Mouse (Mus musculus): ENCODE measurements around the gene Dupd1. TPM values are rescaled to one million over a fixed set of nuclear protein-coding genes. Genes with fewer than 3 reads are reported as not detected.
A peak's percentile ranks its signal among the peaks of the same experiment; 100 is the strongest.

The Dupd1 gene
- polyA plus RNA-seq, 1 experiment from 2014 or later = not detected

DNA sequence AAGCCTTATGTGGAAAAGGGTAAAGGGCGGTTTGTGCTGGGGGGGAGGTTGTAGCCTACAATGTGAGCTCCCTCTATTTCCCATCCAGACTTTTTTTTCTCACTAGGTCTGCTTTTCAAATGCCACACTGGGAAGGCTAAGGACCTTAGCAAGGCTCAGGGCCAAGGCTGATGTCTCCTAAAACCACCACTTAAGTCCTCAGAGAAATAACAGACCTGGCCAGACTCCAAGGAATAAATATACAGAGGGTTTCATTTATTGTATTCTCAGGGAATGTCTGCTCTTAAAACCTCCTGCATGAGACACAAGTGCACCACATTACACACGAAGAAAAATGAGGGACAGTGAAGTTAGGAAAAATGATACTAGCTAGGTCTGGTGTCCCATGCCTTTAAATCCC is 3.1 kb downstream of the Dupd1 start:
- no peak overlapping the region for H3K4me3 ChIP-seq
- no peaks in the 10 kb centered on the region for H3K36me3 ChIP-seq
- no peak for DNase-seq (ENCODE audit: low spot score)
- WGBS = 94% methylated on average over 2 of the region's 2 CpGs
- H3K27ac ChIP-seq (replicated peaks) = no peak overlapping the region
- no peaks in the 10 kb centered on the region for H3K27me3 ChIP-seq (ENCODE audit: low read depth, poor library complexity, severe bottlenecking)
- no peaks in the 10 kb centered on the region for H3K9me3 ChIP-seq (replicated peaks)
- H3K4me1 ChIP-seq = peaks cover 19% of the 10 kb centered on the region

GRCm38 (mm10) chr14:21709545-21709944 is 4.8 kb downstream of the Dupd1 start:
- WGBS = 49% methylated on average over 2 of the region's 2 CpGs
- H3K27ac ChIP-seq (replicated peaks) = 0 out of 2 replicates have a peak overlapping the region, but pooled peaks have one; percentile 3
- H3K4me1 ChIP-seq = peaks cover 19% of the 10 kb centered on the region
- no peaks in the 10 kb centered on the region for H3K9me3 ChIP-seq (replicated peaks)
- H3K36me3 ChIP-seq = no peaks in the 10 kb centered on the region
- no peak overlapping the region for H3K4me3 ChIP-seq
- no peaks in the 10 kb centered on the region for H3K27me3 ChIP-seq (ENCODE audit: low read depth, poor library complexity, severe bottlenecking)
- DNase-seq (ENCODE audit: low spot score) = no peak

GRCm38 (mm10) chr14:21706759-21707571 is 7.4 kb downstream of the Dupd1 start:
- no peaks in the 10 kb centered on the region for H3K9me3 ChIP-seq (replicated peaks)
- no peaks in the 10 kb centered on the region for H3K36me3 ChIP-seq
- 65% methylated on average over 12 of the region's 12 CpGs for WGBS
- DNase-seq (ENCODE audit: low spot score) = no peak
- peak overlapping the region; percentile 68; the same call in 1 of the 2 replicates for H3K27ac ChIP-seq (replicated peaks)
- H3K4me1 ChIP-seq = peaks cover 19% of the 10 kb centered on the region
- no peaks in the 10 kb centered on the region for H3K27me3 ChIP-seq (ENCODE audit: low read depth, poor library complexity, severe bottlenecking)
- H3K4me3 ChIP-seq = no peak overlapping the region

- DNase-seq (ENCODE audit: low spot score) = no peak
- H3K27me3 ChIP-seq (ENCODE audit: low read depth, poor library complexity, severe bottlenecking) = no peaks in the 10 kb centered on the region
- WGBS = 97% methylated on average over 2 of the region's 2 CpGs
These were observed 8.9 kb downstream of the Dupd1 start for GRCm38 (mm10) chr14:21705462-21705861.

DNA sequence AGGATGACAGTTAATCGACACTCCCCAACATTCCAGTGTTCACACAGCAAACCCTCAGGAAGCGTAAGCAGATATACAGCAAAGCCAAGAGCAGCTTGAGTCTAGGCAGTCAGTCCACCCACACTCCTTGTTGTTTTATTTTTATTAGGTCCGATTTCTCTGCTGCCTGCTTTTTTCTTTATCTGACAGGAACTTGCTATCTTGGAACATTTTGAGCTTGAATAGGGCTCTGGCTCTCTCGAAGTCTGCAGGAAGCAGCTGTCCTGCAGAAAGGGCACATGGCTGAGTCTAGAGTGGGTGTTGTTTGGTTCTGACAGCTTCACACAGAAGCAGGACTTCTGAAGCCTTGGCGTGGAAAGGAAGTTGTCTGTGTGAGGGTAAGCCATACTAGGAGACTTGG is 11.1 kb downstream of the Dupd1 start:
- Histone ChIP-seq H3K27me3 (ENCODE audit: low read depth, poor library complexity, severe bottlenecking) (no peaks in the 10 kb centered on the region), H3K36me3 (no peaks in the 10 kb centered on the region), H3K27ac (replicated peaks) (no peak overlapping the region), H3K9me3 (replicated peaks) (no peaks in the 10 kb centered on the region), H3K4me3 (no peak overlapping the region), H3K4me1 (peaks cover 14% of the 10 kb centered on the region)
- no peak for DNase-seq (ENCODE audit: low spot score)
- WGBS = 80% methylated on average over 5 of the region's 5 CpGs

More at GRCm38 (mm10) chr14:21705462-21705861, 8.9 kb downstream of the Dupd1 start:
- peaks cover 19% of the 10 kb centered on the region for H3K4me1 ChIP-seq
- H3K9me3 ChIP-seq (replicated peaks) = no peaks in the 10 kb centered on the region
- no peak overlapping the region for H3K4me3 ChIP-seq
- H3K27ac ChIP-seq (replicated peaks) = no peak overlapping the region
- no peaks in the 10 kb centered on the region for H3K36me3 ChIP-seq

DNA sequence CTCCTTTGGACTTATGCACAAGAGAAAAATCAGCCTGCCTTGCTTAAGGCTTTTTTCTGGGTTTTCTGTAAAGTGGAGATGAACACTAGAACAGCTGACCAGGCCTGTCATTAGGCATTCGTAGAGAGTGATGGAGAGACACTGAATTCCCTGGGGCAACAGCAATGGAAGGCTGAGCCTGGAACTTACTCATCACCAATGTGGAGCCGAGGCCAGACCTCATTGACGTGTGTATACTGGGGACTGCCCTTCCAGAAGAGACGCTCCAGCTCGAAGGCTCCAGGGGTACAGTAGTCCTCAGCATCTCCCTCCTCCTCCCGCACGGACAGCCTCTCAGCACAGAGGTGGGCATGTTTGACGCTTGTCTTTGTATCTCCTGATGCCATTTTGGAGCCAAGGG is 11.7 kb downstream of the Dupd1 start:
- Histone ChIP-seq H3K4me3 (no peak overlapping the region), H3K4me1 (peaks cover 14% of the 10 kb centered on the region), H3K9me3 (replicated peaks) (no peaks in the 10 kb centered on the region), H3K36me3 (no peaks in the 10 kb centered on the region), H3K27me3 (ENCODE audit: low read depth, poor library complexity, severe bottlenecking) (no peaks in the 10 kb centered on the region), H3K27ac (replicated peaks) (no peak overlapping the region)
- no peak for DNase-seq (ENCODE audit: low spot score)
- WGBS = 93% methylated on average over 8 of the region's 8 CpGs

- H3K36me3 ChIP-seq = no peaks in the 10 kb centered on the region
- H3K9me3 ChIP-seq (replicated peaks) = peaks cover 9% of the 10 kb centered on the region
- no peak overlapping the region for H3K27ac ChIP-seq (replicated peaks)
- 0 out of 2 replicates have a peak, but pooled peaks cover 2% of the 10 kb centered on the region for H3K4me1 ChIP-seq
- H3K27me3 ChIP-seq (ENCODE audit: low read depth, poor library complexity, severe bottlenecking) = no peaks in the 10 kb centered on the region
- DNase-seq (ENCODE audit: low spot score) = no peak
- 87% methylated on average over 7 of the region's 7 CpGs for WGBS
- no peak overlapping the region for H3K4me3 ChIP-seq
These were observed 18.1 kb downstream of the Dupd1 start for GRCm38 (mm10) chr14:21696186-21696830.

DNA sequence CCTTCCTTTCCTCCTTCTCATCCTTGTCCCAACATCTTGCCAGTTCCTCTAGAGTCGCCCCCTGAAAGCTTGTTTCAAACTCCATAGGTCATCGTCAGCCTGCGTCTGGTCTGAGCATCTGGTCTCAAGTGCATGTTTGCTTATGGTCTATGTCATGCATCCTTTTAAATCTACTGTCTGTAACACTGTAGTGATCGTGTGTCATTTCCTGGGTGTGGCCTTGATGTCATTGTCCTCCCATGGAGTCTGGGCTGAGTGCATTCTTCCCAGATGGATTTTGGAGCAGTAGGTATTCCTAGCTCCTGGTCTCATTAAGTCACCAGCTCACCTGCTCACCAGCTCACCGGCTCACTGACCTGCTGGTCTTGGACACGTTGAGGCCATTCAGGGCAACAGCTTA is 19.4 kb downstream of the Dupd1 start:
- Histone ChIP-seq H3K9me3 (replicated peaks) (peaks cover 9% of the 10 kb centered on the region), H3K36me3 (no peaks in the 10 kb centered on the region), H3K4me3 (no peak overlapping the region), H3K27ac (replicated peaks) (no peak overlapping the region), H3K27me3 (ENCODE audit: low read depth, poor library complexity, severe bottlenecking) (no peaks in the 10 kb centered on the region), H3K4me1 (0 out of 2 replicates have a peak, but pooled peaks cover 2% of the 10 kb centered on the region)
- no peak for DNase-seq (ENCODE audit: low spot score)
- WGBS = 84% methylated on average over 6 of the region's 6 CpGs

DNA sequence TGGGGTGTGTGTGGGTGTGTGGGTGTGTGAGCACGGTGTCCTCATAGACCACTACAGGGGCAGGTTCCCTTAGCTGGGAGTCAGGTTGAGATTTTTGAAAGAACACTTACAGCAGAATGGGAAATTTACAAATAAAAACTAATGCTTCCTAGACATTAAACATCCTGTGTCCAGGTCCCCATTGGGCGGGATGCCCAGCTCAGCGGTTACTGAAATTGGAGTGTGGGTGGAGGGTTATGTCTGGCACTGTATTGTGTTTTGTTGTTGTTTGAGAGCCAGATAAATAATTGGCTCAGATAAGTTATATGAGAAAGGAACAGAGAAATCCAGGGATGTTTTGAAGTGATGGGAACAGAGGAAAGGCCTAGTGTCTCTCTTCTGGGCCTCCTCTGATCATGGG is 23.3 kb downstream of the Dupd1 start:
- Histone ChIP-seq H3K27ac (replicated peaks) (no peak overlapping the region), H3K4me1 (peaks cover 10% of the 10 kb centered on the region), H3K36me3 (no peaks in the 10 kb centered on the region), H3K4me3 (no peak overlapping the region), H3K9me3 (replicated peaks) (peaks cover 9% of the 10 kb centered on the region), H3K27me3 (ENCODE audit: low read depth, poor library complexity, severe bottlenecking) (peaks cover 26% of the 10 kb centered on the region)
- WGBS = 89% methylated on average over 3 of the region's 3 CpGs
- no peak for DNase-seq (ENCODE audit: low spot score)

DNA sequence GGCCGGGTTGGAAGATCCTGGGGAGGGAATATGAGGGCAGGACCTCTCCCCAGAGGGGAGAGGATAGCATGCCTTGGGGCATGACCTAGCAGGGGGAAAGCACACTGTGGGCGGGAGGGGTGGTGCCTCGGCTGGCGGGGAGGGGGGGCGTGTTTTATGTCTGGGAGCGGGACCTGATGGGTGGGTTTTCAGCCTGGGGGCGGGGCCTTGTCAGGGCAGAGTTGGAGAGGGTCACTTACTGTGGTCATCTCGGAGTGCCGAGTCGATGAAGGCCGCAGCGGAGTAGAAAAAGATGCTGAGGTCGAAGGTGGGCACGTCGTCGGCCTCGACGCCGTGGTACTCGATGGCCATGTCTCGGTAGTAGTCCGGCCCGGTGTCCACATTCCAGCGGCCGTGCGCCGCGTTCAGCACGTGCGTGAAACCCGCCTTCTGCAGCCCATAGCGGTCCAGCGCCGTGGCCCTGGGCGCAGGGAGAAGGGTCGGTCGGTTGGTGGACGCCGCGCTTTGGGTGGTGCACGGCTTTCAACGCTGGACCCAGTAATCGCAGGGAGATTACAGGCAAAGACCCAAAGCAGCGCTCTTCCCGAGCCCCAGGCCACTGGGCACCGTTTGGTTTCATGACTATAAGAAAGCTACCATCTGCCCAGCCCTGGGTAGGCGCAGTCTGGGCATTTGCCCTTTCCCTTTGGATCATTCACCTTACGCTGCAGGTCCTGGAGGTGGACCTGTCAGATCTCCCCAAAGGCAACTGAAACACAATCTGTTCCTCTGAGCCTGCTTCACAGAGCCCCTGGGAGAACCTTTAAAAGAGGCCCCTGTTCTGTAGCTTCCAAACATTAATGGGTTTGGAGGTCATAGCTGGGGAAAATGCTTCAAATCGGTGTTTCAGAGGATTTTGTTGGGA is 27.7 kb downstream of the Dupd1 start:
- peak; percentile 68 for DNase-seq (ENCODE audit: low spot score)
- H3K4me3 ChIP-seq = peak overlapping the region; percentile 47
- WGBS = 11% methylated on average over 49 of the region's 49 CpGs
- H3K27ac ChIP-seq (replicated peaks) = no peak overlapping the region; the same call in 1 of the 2 replicates
- peaks cover 43% of the 10 kb centered on the region for H3K4me1 ChIP-seq
- no peaks in the 10 kb centered on the region for H3K36me3 ChIP-seq
- H3K9me3 ChIP-seq (replicated peaks) = no peaks in the 10 kb centered on the region
- peaks cover 45% of the 10 kb centered on the region for H3K27me3 ChIP-seq (ENCODE audit: low read depth, poor library complexity, severe bottlenecking)

DNA sequence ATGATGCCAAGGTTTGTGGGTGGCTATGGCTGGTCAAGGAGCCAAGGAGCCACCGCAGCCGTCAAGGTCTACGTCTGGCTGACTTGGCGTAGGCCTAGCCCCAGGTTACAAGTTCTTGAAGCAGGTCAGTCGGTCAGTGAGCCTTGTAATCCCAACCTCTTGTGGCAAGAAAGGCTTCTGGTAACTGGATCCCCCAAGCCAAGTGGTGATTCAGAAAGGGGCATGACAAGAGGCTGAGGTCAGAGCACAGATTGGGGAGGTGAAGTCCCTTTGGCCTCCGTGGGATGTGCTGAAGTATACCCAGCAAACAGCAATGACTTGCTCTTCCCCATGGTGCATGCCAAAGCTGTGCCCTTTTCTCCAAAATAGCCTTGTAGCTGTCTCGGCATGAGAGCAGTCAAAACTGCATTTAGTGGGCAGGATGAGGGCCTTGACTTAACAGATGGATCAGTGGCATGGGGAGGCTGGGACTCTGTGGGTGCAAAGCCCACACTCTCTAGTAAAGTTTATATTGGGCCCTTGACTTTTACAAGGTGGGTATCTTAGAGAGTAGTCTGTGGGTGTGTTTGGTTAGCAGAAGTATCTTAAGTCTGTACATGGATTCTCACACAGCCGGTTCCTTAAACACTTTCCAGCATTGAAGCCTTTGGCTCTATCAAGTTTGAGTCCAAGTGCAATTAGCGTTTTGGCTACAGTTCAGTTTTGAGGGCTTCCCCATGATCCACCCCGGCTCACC is 28.8 kb downstream of the Dupd1 start:
- no peak for DNase-seq (ENCODE audit: low spot score)
- Histone ChIP-seq H3K36me3 (no peaks in the 10 kb centered on the region), H3K27ac (replicated peaks) (no peak overlapping the region), H3K9me3 (replicated peaks) (no peaks in the 10 kb centered on the region), H3K4me3 (0 out of 2 replicates have a peak overlapping the region, but pooled peaks have one; percentile 47), H3K27me3 (ENCODE audit: low read depth, poor library complexity, severe bottlenecking) (peaks cover 45% of the 10 kb centered on the region), H3K4me1 (peaks cover 45% of the 10 kb centered on the region)
- WGBS = 81% methylated on average over 10 of the region's 10 CpGs

DNA sequence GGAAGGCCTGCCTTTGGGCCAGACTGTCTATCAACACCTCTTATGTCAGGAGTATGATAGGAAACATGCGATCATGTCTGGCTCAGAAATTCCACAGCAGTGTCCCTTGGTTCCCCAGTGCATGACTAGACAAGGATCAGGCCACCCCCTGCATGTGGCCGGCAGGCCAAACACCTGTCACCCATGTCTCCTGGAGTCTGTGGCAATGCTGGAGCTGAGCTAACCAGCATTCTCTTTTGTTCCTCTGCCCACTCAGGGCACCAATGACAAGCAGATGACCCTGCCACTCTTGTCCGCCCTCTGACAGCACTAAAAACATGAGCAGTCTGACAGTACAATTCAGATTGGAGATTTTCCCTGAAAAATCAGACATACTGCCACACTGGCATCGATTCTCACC is 30.5 kb downstream of the Dupd1 start:
- 78% methylated on average over 4 of the region's 4 CpGs for WGBS
- Histone ChIP-seq H3K9me3 (replicated peaks) (no peaks in the 10 kb centered on the region), H3K27ac (replicated peaks) (peak overlapping the region; percentile 35)

More for the DNA sequence above, 30.5 kb downstream of the Dupd1 start:
- Histone ChIP-seq H3K36me3 (no peaks in the 10 kb centered on the region), H3K4me1 (peaks cover 55% of the 10 kb centered on the region), H3K27me3 (ENCODE audit: low read depth, poor library complexity, severe bottlenecking) (peaks cover 45% of the 10 kb centered on the region), H3K4me3 (no peak overlapping the region)
- DNase-seq (ENCODE audit: low spot score) = no peak

Measured in midbrain, embryonic 10.5 days (tissue).